Mouse (Mus musculus) yolk sac, embryonic 10.5 days (tissue): ENCODE measurements around the gene Mfge8.

Source experiments
- DNase-seq: peaks from one replicate; pipeline ENCODE4 v3.0.0-alpha.2; 2017; ENCODE audit warnings: low spot score

Gene Mfge8

GRCm38 (mm10) chr7:79130385-79130784 lies 18.5 kb downstream of the Mfge8 start:
- DNase-seq: no peak

DNA sequence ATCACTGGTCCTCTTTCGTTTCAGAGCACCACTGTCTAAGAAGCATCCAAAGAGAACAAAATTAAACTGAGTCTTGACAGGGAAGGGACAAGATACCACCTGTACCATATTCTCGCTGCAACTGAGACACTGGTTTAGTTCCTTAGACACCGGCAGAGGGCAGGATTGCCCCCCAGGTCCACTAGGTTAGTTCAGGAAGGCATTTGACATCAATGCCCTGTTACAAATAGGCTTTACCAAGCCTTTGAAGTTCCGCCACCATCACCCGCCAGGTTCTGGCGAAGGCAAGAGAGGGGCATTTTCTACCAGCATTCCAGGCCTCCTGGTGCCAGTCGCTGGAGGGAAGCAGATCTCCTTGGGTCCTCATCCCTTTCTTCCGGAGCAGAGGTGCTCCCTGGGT lies 19.0 kb downstream of the Mfge8 start:
- no peak for DNase-seq

DNA sequence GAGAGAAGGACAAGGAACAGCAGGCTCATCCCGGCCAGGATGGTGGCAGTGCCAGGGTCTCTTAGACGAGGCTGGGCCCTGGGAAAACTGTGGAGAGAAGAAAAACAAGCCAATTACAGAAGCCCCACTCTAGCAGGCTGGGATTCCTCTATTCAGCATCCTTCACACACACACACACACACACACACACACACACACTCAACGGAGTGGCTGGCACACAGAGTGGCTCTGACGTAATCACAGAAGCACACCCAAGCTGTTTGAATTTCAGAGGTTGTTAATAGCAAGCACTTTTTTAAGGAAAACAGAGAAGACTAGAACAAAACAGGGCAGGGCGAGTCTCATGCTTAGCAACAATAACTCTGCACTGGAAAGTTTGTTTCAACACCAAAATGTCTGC lies 25.4 kb downstream of the Mfge8 start:
- no peak for DNase-seq

DNA sequence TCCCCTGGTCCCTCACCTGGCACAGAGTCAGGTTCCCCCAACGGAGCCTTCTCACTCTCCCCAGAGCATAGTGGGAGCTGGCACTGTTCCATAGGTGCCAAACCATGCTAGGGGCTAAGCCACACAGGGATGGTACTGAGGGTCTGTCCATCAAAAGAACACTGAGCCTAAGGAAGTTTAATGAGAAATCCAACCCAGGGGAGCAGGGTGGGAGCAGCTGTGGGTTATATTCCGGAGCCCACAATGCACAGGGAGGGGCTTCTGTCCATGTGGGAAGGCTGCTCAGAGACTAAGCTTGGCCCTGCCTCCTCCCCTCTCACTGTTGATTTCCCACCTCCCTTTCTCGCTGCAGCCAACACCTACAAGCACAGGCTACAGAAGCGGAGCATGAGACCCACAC lies 35.0 kb downstream of the Mfge8 start:
- DNase-seq: no peak

DNA sequence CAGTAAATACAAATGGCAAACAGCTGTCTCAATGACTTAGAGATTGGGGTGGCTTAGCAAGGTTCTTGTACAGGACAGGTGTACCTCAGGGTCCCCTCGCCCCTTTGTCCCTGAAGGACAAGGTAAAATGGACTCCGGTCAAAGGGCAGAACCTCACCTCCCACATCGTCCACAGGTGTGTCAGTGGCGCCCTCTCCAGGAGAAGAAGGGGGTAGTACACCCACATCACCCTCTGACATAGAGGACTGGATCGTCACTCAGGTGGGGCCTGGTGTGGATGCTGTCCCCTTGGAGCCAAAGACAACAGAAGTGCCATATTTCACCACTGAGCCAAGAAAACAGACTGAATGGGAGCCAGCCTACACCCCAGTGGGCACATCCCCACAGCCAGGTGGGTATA lies 52.4 kb downstream of the Mfge8 start:
- DNase-seq: no peak

GRCm38 (mm10) chr7:79089111-79089510 lies 59.7 kb downstream of the Mfge8 start:
- DNase-seq: no peak
